Mouse (Mus musculus) midbrain, embryonic 16.5 days (tissue): ENCODE measurements around the gene Prdm1. TPM values are rescaled to one million over a fixed set of nuclear protein-coding genes. Genes with fewer than 3 reads are reported as not detected.

ENCODE experiments used
- ATAC-seq: fragments of 200-750 bp; cut with Nextera tagmentation; 2 replicates; pipeline ENCODE4 v1.8.0; 2017; ENCODE audit warnings: moderate TSS enrichment
- H3K27ac ChIP-seq: fragments of 300-500 bp; sonication (generic); 2 replicates; pipeline ENCODE4 v1.5.1; 2014; ENCODE audit warnings: mild to moderate bottlenecking, low read length, mixed read lengths
- H3K27me3 ChIP-seq: fragments of 300-500 bp; sonication (generic); 2 replicates; pipeline ENCODE4 v1.6.1; 2014; ENCODE audit warnings: low read depth, low read length, mixed read lengths; ENCODE audit not compliant: control insufficient read depth, insufficient read depth
- H3K36me3 ChIP-seq: fragments of 300-500 bp; sonication (generic); 2 replicates; pipeline ENCODE4 v1.6.1; 2014; ENCODE audit warnings: mild to moderate bottlenecking, low read length, moderate library complexity, mixed read lengths; ENCODE audit not compliant: control insufficient read depth, insufficient read depth
- H3K4me1 ChIP-seq: fragments of 300-500 bp; sonication (generic); 2 replicates; pipeline ENCODE4 v1.6.1; 2014; ENCODE audit warnings: mild to moderate bottlenecking, low read length, mixed read lengths; ENCODE audit not compliant: control insufficient read depth, insufficient read depth
- H3K4me2 ChIP-seq: fragments of 300-500 bp; sonication (generic); 2 replicates; pipeline ENCODE4 v1.6.1; 2014; ENCODE audit warnings: mild to moderate bottlenecking, low read length, mixed read lengths
- H3K4me3 ChIP-seq: fragments of 300-500 bp; sonication (generic); 2 replicates; pipeline ENCODE4 v1.5.1; 2014; ENCODE audit warnings: low read depth, mild to moderate bottlenecking, low read length, moderate library complexity, mixed read lengths
- H3K9ac ChIP-seq: fragments of 300-500 bp; sonication (generic); 2 replicates; pipeline ENCODE4 v1.6.1; 2014; ENCODE audit warnings: low read depth, low read length, mixed read lengths
- H3K9me3 ChIP-seq: fragments of 300-500 bp; sonication (generic); replicated peaks from 2 replicates; pipeline ENCODE4 v1.6.1; 2014; ENCODE audit warnings: mild to moderate bottlenecking, low read length, mixed read lengths; ENCODE audit not compliant: control insufficient read depth, poor library complexity, severe bottlenecking
- WGBS: fragments of 180-500 bp; shearing (Covaris S2); extraction: QIAGEN DNeasy Blood & Tissue Kit; methylation state at CpG from one replicate; pipeline ENCODE4 v1.1.7; 2014; 5-methylcytosine and 5-hydroxymethylcytosine counted together
- polyA plus RNA-seq: library from polyadenylated mRNA; unstranded; fragments of >200 nt; fragmentation: Nextera tagmentation; extraction: Ambion mirVana; gene quantifications from 2 replicates; pipeline ENCODE4 v1.2.1, GENCODE M21; 2015

Gene Prdm1
- polyA plus RNA-seq, 1 experiment from 2014 or later: 0.50 TPM

DNA sequence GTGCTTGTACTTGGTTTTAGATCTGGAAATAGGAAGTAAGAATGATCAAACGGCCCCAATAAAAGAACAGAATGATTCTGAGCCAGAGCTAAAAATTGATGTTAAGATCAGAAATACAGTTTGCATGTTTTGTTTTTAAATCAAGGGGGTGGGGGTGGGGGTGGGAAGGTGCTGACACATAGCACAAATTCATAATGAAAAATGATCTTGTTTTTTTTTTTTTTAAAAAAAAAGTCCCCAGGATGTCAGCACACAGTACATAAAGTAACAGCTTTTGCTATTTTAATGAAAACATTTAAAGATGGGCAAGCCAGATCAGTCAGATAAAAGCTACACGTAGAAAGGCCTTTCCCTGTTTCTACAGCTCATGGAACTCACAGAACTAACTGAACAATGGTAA is 74.2 kb downstream of the Prdm1 start:
- no peak overlapping the region for H3K9ac ChIP-seq
- H3K9me3 ChIP-seq: no peaks in the 10 kb centered on the region
- H3K4me2 ChIP-seq: no peak overlapping the region
- 77% methylated on average over 2 of the region's 2 CpGs for WGBS
- no peak for ATAC-seq
- H3K36me3 ChIP-seq: no peaks in the 10 kb centered on the region
- peaks cover 14% of the 10 kb centered on the region for H3K27me3 ChIP-seq
- H3K4me1 ChIP-seq: peaks cover 13% of the 10 kb centered on the region
- H3K4me3 ChIP-seq: no peak overlapping the region
- no peak overlapping the region for H3K27ac ChIP-seq

GRCm38 (mm10) chr10:44450835-44451234 is 77.5 kb downstream of the Prdm1 start:
- Histone ChIP-seq H3K9me3 (no peaks in the 10 kb centered on the region), H3K4me1 (no peaks in the 10 kb centered on the region), H3K4me2 (no peak overlapping the region), H3K9ac (no peak overlapping the region), H3K4me3 (no peak overlapping the region), H3K27ac (no peak overlapping the region), H3K27me3 (peaks cover 4% of the 10 kb centered on the region), H3K36me3 (no peaks in the 10 kb centered on the region)
- WGBS: 96% methylated on average over 2 of the region's 2 CpGs
- no peak for ATAC-seq

DNA sequence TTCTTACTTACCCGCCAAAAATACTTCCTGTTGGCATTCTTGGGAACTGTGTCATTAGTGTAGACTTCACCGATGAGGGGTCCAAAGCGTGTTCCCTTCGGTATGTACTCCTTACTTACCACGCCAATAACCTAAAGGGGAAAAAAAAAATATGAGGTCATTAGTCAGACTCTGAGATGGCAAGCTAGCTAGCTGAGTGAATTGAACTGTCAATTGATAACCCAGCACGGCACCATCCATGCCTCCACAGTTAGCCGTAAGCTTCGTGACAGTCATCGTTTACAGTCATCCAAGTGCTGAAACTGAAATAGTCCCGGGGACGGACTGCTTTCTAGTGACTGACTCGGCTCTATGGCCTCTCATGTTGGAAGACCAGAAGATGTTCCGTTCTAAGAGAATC is 78.2 kb downstream of the Prdm1 start:
- Histone ChIP-seq H3K9me3 (no peaks in the 10 kb centered on the region), H3K27ac (no peak overlapping the region), H3K4me3 (no peak overlapping the region), H3K4me1 (no peaks in the 10 kb centered on the region), H3K27me3 (no peaks in the 10 kb centered on the region; the same call in none of the 2 replicates), H3K36me3 (no peaks in the 10 kb centered on the region), H3K4me2 (no peak overlapping the region), H3K9ac (no peak overlapping the region)
- no peak for ATAC-seq
- 84% methylated on average over 13 of the region's 13 CpGs for WGBS

- Histone ChIP-seq H3K4me2 (no peak overlapping the region), H3K27ac (no peak overlapping the region), H3K27me3 (no peaks in the 10 kb centered on the region; the same call in 1 of the 2 replicates), H3K9ac (no peak overlapping the region), H3K4me3 (no peak overlapping the region), H3K36me3 (no peaks in the 10 kb centered on the region), H3K4me1 (no peaks in the 10 kb centered on the region), H3K9me3 (no peaks in the 10 kb centered on the region)
- no peak for ATAC-seq
- 58% methylated on average over 5 of the region's 5 CpGs for WGBS
Measured at GRCm38 (mm10) chr10:44449666-44450065, 78.6 kb downstream of the Prdm1 start.

DNA sequence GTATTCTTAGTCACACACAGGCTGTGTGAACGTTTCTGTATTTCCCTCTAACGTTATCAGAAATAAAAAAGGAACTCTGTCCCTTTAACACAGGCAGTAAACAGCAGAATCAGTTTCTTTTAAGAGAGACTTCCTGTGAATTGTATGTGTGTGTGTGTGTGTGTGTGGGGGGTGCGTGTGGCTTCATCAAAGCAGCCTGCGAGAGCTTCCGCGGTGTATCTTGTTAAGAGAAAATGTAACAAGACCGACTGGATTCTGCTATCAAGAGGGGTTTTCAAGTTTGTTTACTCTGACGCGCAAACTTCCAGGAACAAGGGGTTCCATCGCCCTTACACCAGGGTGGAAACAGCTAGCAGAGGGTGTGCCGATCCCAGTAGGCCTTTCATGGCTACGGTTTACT is 80.1 kb downstream of the Prdm1 start:
- no peaks in the 10 kb centered on the region for H3K36me3 ChIP-seq
- no peak overlapping the region for H3K27ac ChIP-seq
- no peaks in the 10 kb centered on the region for H3K9me3 ChIP-seq
- WGBS: 61% methylated on average over 12 of the region's 12 CpGs
- no peak overlapping the region for H3K9ac ChIP-seq
- no peak overlapping the region for H3K4me2 ChIP-seq
- H3K4me3 ChIP-seq: no peak overlapping the region
- no peak for ATAC-seq
- H3K4me1 ChIP-seq: no peaks in the 10 kb centered on the region
- H3K27me3 ChIP-seq: no peaks in the 10 kb centered on the region; the same call in 1 of the 2 replicates

DNA sequence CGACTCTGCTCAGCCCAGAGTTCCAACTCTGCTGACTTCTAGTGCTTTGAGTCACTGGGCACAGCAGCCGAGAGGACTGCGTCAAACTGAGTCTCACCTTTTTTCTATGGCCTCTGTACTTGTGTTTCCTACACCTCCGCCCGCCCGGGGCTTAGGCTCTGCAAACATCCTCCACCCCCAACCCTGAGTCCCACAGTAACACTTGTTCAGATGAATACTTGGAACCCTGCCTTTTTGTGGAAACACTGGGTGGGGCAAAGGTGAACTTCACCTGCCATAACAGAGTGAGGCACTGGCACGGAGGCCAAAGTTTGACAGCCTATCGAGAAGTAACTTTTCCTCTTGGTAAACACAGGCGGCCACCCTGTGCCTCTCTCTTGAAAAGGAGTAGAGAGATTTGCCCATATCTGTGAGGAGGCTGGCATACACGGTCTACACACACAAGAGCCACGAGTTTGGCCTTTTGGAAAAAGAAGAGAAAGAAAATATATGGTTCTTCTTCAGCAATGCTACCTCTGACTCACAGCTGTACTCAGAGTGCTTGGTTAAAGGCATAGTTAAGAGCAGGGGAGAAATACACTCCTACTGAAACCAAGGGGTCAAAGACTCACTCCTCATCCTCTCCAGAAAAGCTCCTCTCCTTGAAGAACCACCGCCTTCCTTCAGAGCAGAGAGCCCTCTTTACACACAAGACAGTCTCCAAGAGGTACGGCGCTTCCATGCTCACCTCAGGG is 80.7 kb downstream of the Prdm1 start:
- no peak overlapping the region for H3K4me2 ChIP-seq
- H3K27ac ChIP-seq: no peak overlapping the region
- no peaks in the 10 kb centered on the region for H3K9me3 ChIP-seq
- no peaks in the 10 kb centered on the region for H3K36me3 ChIP-seq
- H3K27me3 ChIP-seq: no peaks in the 10 kb centered on the region
- WGBS: 92% methylated on average over 14 of the region's 14 CpGs
- H3K4me1 ChIP-seq: no peaks in the 10 kb centered on the region
- H3K4me3 ChIP-seq: no peak overlapping the region
- no peak for ATAC-seq
- H3K9ac ChIP-seq: no peak overlapping the region

- Histone ChIP-seq H3K4me1 (no peaks in the 10 kb centered on the region), H3K27me3 (no peaks in the 10 kb centered on the region), H3K9me3 (no peaks in the 10 kb centered on the region), H3K4me2 (no peak overlapping the region), H3K4me3 (no peak overlapping the region), H3K27ac (no peak overlapping the region), H3K9ac (no peak overlapping the region), H3K36me3 (no peaks in the 10 kb centered on the region)
- ATAC-seq: no peak
- WGBS: 89% methylated on average over 10 of the region's 10 CpGs
Measured at GRCm38 (mm10) chr10:44447001-44447400, 81.3 kb downstream of the Prdm1 start.

- H3K4me2 ChIP-seq: no peak overlapping the region
- no peak overlapping the region for H3K9ac ChIP-seq
- H3K4me1 ChIP-seq: no peaks in the 10 kb centered on the region
- no peaks in the 10 kb centered on the region for H3K9me3 ChIP-seq
- WGBS: 55% methylated on average over 4 of the region's 4 CpGs
- H3K4me3 ChIP-seq: no peak overlapping the region
- no peaks in the 10 kb centered on the region for H3K27me3 ChIP-seq
- H3K36me3 ChIP-seq: no peaks in the 10 kb centered on the region
- no peak for ATAC-seq
- no peak overlapping the region for H3K27ac ChIP-seq
Measured at GRCm38 (mm10) chr10:44444415-44444814, 83.9 kb downstream of the Prdm1 start.

DNA sequence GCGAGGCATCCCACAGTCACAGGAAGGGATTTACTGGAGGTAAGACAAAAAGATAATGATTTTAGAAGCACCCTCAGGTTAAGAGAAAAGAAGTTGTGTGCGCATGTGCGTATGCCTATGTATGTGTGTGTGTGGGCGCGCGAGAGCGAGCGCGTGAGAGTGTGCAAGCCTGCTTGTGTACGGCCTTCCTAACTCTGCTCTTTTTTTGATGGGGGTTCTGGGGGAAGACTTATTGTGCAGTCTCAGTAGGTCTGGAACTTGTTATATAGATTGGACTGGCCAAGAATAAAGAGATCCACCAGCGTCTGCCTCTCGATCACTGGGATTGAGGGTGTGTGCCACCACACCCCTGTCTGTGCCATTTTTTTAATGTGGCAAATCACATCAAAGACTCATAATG is 84.6 kb downstream of the Prdm1 start:
- no peaks in the 10 kb centered on the region for H3K27me3 ChIP-seq
- no peaks in the 10 kb centered on the region for H3K9me3 ChIP-seq
- no peak overlapping the region for H3K4me3 ChIP-seq
- no peak overlapping the region for H3K27ac ChIP-seq
- H3K4me2 ChIP-seq: no peak overlapping the region
- WGBS: 75% methylated on average over 12 of the region's 12 CpGs
- ATAC-seq: no peak
- no peak overlapping the region for H3K9ac ChIP-seq
- no peaks in the 10 kb centered on the region for H3K4me1 ChIP-seq
- no peaks in the 10 kb centered on the region for H3K36me3 ChIP-seq
